Mouse (Mus musculus): Measurements from ENCODE around the gene Gm28434.

Gene Gm28434

DNA sequence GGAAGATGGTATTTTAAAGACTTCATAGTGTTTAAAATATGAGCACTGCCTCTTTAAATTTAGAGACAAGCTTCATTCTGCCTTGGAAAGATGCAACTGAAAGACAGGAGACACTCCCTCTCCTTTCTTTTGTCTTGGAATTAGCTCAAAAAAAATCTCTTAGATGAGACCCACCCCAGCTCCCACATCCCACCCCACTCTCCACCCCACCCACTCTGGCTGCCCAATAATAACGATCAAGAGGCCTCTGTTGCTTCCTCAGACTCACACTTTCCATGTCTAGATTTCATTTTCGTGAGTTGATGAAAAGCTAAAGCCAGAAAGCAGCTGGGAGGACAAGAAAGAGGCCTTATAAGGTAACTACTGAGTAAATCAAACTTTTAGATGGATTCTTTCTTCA lies at the start of gene Gm28434, which contains the start of gene 2310003L06Rik:
TSS of gene Gm28434 (plus strand) at position 317 of the 400 bp plus-strand sequence.
TSS of gene 2310003L06Rik (plus strand) at position 259 of the 400 bp plus-strand sequence.
- no peak for DNase-seq (ENCODE audit: low read depth, low spot score)

DNA sequence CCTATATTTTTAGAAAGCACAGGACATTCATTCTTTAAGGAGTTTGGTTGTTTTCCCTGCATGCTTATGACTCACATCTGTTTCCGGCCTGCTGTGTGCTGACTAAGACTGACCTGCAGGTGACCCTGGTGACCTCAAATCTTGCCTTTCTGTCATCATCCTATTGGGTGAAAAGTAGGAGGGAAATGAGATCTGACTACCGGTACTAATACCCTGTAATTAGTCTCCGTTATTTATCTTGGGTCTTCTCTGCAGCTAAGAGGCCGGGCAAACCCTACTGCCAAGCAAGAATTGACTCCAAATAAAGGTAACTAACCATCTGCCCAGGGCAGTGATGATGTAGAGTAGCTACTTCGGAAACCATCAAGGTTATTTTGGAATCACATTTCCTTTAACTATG lies 43.9 kb upstream of the Gm28434 start, which contains the start of gene Csn3:
TSS of gene Csn3 (plus strand) at position 208 of the 400 bp plus-strand sequence.
- no peak for DNase-seq (ENCODE audit: low read depth, low spot score)

DNA sequence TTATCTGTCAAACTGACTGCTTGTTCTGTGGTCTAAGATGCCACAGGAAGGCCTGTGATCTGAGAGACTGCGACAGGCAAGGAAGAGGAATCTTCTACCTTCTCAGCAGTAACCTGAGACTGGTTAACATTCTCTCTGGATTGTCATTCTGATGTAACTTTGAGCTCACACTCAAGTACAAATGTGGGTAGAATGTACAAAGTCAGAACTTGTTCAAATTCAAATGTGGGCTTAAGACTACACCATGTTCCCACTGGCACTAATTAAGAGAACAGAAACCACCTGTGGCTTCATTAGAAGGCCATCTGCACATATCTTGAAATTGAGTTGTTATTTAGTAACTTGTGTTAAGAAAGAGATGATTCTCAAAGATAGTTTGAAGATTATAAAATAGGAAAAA lies 37.7 kb upstream of the Gm28434 start:
- DNase-seq (ENCODE audit: low read depth, low spot score): no peak

DNA sequence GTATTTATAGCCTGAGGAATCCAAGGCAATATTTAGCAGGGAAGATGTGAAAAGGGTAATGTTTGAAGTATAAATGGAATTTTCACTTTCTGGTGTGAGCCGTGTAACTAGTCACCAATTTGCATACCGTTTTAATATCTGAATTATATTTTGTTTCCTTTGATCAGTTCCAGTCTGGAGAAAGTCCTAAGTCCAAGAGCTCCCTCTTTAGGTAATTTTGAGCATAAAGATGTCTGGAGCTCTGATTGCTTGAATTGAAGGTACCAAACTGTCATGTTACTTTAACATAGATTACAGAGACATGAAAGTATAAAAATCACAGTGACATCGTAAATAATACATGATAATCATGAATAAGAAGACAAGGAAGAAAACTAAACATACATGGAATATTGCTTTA lies 28.6 kb upstream of the Gm28434 start:
- DNase-seq (ENCODE audit: low read depth, low spot score): no peak

DNA sequence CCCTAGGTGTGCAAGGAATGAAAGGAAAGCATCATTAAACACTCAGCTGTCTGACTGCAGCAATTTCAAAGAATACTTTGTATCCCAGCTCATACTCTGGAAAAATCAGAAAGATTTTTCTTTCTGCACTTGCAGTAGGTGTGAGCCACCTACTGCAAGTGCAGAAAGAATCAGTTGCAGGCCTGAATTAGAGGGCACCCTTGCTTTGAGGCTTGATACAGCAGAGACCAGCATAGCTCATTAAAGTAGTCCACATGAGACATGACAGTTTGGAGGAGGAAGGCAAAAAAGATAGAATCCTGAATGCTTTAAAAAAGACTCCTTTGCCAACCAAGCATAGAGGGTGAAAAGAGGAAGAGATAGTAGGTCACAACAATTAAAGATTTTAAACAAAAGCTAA lies 26.8 kb upstream of the Gm28434 start:
- no peak for DNase-seq (ENCODE audit: low read depth, low spot score)

- DNase-seq (ENCODE audit: low read depth, low spot score): no peak
Observed at GRCm38 (mm10) chr5:87951836-87952235, 17.5 kb upstream of the Gm28434 start.

- no peak for DNase-seq (ENCODE audit: low read depth, low spot score)
Observed at GRCm38 (mm10) chr5:87979139-87979538, 9.8 kb downstream of the Gm28434 start, which contains the start of gene Cabs1. Cabs1 (plus strand) TSS chr5:87979439.

DNA sequence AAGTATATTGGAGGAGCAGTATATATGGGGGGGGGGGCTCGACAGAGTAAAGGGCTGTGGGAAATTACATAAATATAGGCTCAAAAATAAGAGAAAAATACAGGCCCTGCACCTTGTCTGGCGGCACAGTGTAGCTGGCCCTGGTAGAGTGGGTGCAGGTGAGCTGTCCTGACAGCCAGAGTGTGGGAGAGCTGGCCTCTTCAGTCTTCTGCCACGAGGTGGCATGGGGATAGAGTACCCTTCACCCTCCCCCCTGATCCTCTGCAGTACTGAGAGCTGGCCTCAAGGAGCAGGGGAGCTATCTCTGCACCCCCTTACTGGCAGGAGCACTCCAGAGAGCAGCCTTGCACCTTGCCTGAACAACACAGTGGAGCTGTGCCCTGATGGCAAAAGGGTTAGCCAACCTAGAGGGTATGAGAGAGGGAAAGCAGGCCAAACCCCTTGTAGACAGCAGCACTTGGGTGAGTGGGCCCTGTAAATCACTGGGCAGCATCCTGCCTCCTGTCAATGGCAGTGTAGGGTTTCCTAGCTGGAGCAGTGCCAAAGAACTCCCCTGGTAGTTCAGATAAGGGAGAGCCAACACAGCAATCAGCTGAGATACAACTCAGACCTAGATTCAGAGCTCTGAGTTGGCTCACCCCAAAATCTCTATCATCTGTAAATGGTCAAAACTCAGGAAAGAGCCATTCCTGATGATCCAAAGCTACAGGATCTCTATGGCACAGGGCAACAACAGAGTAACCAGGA lies 13.3 kb downstream of the Gm28434 start:
- no peak for DNase-seq (ENCODE audit: low read depth, low spot score)

DNA sequence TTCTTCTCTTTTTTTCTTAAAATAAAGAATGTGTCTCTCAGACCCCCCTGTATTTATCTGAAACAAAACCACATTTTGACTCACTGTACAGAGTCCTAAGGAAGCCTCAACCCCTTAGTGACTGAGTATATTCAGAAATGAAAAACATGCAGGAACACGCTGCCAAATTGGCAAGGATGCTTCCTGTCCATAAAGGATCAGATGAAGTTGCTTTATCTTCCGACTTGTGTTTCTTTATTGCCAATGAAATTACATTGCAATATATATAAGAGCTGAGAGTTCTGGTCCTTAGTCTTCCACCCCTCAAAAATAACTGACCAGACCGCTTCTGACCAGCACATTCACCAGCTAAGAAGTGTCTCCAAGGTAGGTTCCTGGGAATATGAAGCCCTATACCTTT lies 32.9 kb downstream of the Gm28434 start, which contains the start of gene Smr3a:
TSS of gene Smr3a (plus strand) at position 301 of the 400 bp plus-strand sequence.
- DNase-seq (ENCODE audit: low read depth, low spot score): no peak

- DNase-seq (ENCODE audit: low read depth, low spot score): no peak
Observed at GRCm38 (mm10) chr5:88005241-88005640, 35.9 kb downstream of the Gm28434 start.
